Mouse (Mus musculus): ENCODE results near the gene Pxmp4.
A peak's percentile ranks its signal among the peaks of the same experiment; 100 is the strongest.

Pxmp4 gene

GRCm38 (mm10) chr2:154603638-154604153, at the start of gene Pxmp4:
TSS of gene Pxmp4 (minus strand) at chr2:154603708.
- DNase-seq, result peak; percentile 99

- no peak for DNase-seq
Observed at GRCm38 (mm10) chr2:154651363-154651762, 47.9 kb upstream of the Pxmp4 start, which contains the start of gene Chmp4b. TSS of gene Chmp4b (plus strand) at chr2:154651705.

- no peak for DNase-seq
Observed at GRCm38 (mm10) chr2:154650404-154650803, 46.9 kb upstream of the Pxmp4 start.

- peak; percentile 35 for DNase-seq
Observed at GRCm38 (mm10) chr2:154648086-154648485, 44.6 kb upstream of the Pxmp4 start.

GRCm38 (mm10) chr2:154646634-154647033, 43.1 kb upstream of the Pxmp4 start:
- peak; percentile 38 for DNase-seq

- no peak for DNase-seq
Observed at GRCm38 (mm10) chr2:154642712-154643385, 39.3 kb upstream of the Pxmp4 start.

- DNase-seq, result no peak
Observed at GRCm38 (mm10) chr2:154642005-154642459, 38.5 kb upstream of the Pxmp4 start.

GRCm38 (mm10) chr2:154641176-154641575, 37.7 kb upstream of the Pxmp4 start:
- DNase-seq, result no peak

GRCm38 (mm10) chr2:154639115-154639514, 35.6 kb upstream of the Pxmp4 start:
- DNase-seq, result no peak

- DNase-seq, result no peak
Observed at GRCm38 (mm10) chr2:154638521-154638920, 35.0 kb upstream of the Pxmp4 start.

GRCm38 (mm10) chr2:154635826-154636225, 32.3 kb upstream of the Pxmp4 start:
- DNase-seq, result no peak

- no peak for DNase-seq
Observed at GRCm38 (mm10) chr2:154633876-154634644, 30.6 kb upstream of the Pxmp4 start.

GRCm38 (mm10) chr2:154633039-154633742, 29.7 kb upstream of the Pxmp4 start:
- DNase-seq, result no peak

GRCm38 (mm10) chr2:154632203-154632780, 28.8 kb upstream of the Pxmp4 start:
- no peak for DNase-seq

- no peak for DNase-seq
Observed at GRCm38 (mm10) chr2:154630531-154630930, 27.0 kb upstream of the Pxmp4 start.

- DNase-seq, result no peak
Observed at GRCm38 (mm10) chr2:154624137-154624536, 20.6 kb upstream of the Pxmp4 start.

- DNase-seq, result no peak
Observed at GRCm38 (mm10) chr2:154621684-154622083, 18.2 kb upstream of the Pxmp4 start.

GRCm38 (mm10) chr2:154617061-154617460, 13.6 kb upstream of the Pxmp4 start:
- no peak for DNase-seq

GRCm38 (mm10) chr2:154615674-154616073, 12.2 kb upstream of the Pxmp4 start:
- DNase-seq, result no peak

- DNase-seq, result no peak
Observed at GRCm38 (mm10) chr2:154614841-154615576, 11.5 kb upstream of the Pxmp4 start.

GRCm38 (mm10) chr2:154613118-154614115, 9.9 kb upstream of the Pxmp4 start, which contains the start of the genes Zfp341 and 4930519P11Rik:
TSS of gene Zfp341 (plus strand) at chr2:154613297.
TSS of gene 4930519P11Rik (minus strand) at chr2:154613437.
- peak; percentile 90 for DNase-seq
